Mouse (Mus musculus): ENCODE results near the gene Fez2. TPM values are rescaled to one million over a fixed set of nuclear protein-coding genes. Genes with fewer than 3 reads are reported as not detected.
A peak's percentile ranks its signal among the peaks of the same experiment; 100 is the strongest.

Fez2 gene
- 43.7 and 44.9 TPM in 2 replicates for polyA plus RNA-seq (2016; fragmentation: Nextera tagmentation; extraction: Ambion mirVana)

DNA sequence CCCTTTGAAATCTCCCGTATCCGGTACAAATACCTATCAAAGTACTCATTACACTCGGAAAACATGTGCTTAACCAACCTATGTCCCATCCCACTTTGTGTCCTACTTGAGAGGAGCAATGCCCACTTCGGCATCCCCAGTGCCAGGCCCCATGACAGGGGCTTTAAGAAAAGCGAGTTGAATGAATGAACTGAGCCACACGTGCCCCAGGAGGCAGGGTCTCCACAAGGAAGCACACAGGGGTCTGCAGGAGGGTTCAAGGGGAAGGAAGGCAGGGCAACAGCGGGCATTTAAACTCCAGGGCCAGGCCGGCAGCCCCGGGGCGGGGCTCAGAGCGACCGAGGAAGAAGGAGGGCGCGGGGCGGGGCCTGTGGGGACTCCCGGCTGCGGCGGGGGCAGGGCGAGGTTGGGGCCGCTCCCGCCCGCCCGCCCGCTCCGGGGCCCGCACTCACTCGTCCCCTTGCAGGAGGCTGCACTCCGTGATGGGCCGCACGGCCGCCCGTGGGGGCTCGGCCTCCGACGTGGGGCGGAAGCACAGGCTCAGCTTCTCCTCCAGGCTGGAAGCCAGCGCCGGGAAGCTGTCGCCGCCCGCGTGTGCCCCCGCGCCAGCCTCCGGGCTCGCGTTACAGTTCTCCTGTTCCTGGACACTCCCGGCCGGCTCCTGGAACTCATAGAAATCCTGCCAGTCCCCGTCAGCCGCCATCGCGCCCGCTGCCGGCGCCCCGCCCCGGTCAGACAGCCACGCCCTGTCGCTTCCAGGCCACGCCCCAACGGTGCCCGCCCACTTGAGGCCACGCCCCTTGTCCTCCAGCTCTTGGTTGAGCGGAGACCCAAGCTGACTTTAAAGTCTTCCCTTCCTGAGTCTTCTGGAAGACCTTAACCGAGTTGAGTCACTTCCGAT is at the start of gene Fez2:
Gene Fez2, minus strand, starts transcription at position 772 of the 901 bp plus-strand sequence.
- peak within 1 kb of the TSS; percentile 93 for H3K4me3 ChIP-seq
- under 1% methylated on average over 62 of the region's 67 CpGs for WGBS
- DNase-seq (ENCODE audit: low spot score): peak; percentile 96
- H3K27me3 ChIP-seq (ENCODE audit: insufficient read depth, poor library complexity, severe bottlenecking): 0 out of 2 replicates have a peak, but pooled peaks cover 6% of the 10 kb centered on the region
- H3K4me1 ChIP-seq: peaks cover 16% of the 10 kb centered on the region; the same call in 1 of the 2 replicates
- H3K36me3 ChIP-seq: 0 out of 2 replicates have a peak, but pooled peaks cover 2% of the 10 kb centered on the region
- H3K9me3 ChIP-seq: no peaks in the 10 kb centered on the region
- H3K27ac ChIP-seq: peak within 1 kb of the TSS; percentile 98

DNA sequence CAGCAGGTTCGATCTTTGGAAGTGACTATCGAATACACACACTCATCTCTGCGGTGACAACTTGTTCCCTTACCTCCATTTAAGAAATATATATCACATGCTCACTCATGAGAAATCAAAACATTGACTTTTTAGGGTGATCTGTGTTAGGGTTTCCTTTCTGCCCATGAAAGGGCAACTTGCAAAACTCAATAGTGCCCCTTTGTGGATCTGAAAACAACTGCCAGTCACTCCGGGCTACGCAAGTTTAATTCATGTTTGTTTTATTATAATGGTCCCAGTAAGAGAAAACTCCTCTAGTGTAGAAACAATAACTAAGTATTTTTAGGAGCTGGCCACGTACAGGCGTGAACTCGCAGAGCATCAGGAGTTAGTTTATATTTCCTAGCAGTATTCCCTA is 47.5 kb upstream of the Fez2 start:
- H3K4me3 ChIP-seq: no peak overlapping the region
- no peaks in the 10 kb centered on the region for H3K4me1 ChIP-seq
- no peak overlapping the region for H3K27ac ChIP-seq
- no peaks in the 10 kb centered on the region for H3K27me3 ChIP-seq (ENCODE audit: insufficient read depth, poor library complexity, severe bottlenecking)
- no peak for DNase-seq (ENCODE audit: low spot score)
- no peaks in the 10 kb centered on the region for H3K9me3 ChIP-seq
- 88% methylated on average over 8 of the region's 8 CpGs for WGBS
- no peaks in the 10 kb centered on the region for H3K36me3 ChIP-seq

DNA sequence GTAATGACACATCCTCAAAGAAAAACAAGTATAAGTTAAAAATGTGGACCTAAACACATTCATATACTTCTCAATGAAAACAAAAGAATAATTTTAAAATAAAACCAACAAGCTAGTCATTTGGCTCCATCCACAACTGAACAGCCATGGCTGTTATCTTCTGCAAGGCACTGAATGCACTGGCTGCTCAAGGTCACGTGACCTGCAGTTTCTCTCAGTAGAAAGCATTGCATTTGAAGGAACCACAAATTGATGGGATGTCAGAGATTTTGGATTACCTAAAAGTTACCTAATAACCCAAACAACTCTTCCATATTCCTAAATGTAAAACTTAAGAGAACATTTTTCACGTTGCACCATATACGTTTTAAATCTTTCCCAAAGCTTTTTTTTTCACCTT is 47.1 kb upstream of the Fez2 start:
- DNase-seq (ENCODE audit: low spot score): no peak
- no peak overlapping the region for H3K4me3 ChIP-seq
- no peaks in the 10 kb centered on the region for H3K27me3 ChIP-seq (ENCODE audit: insufficient read depth, poor library complexity, severe bottlenecking)
- H3K36me3 ChIP-seq: no peaks in the 10 kb centered on the region
- no peaks in the 10 kb centered on the region for H3K4me1 ChIP-seq
- no peaks in the 10 kb centered on the region for H3K9me3 ChIP-seq
- no peak overlapping the region for H3K27ac ChIP-seq
- WGBS: 83% methylated on average over 3 of the region's 3 CpGs

DNA sequence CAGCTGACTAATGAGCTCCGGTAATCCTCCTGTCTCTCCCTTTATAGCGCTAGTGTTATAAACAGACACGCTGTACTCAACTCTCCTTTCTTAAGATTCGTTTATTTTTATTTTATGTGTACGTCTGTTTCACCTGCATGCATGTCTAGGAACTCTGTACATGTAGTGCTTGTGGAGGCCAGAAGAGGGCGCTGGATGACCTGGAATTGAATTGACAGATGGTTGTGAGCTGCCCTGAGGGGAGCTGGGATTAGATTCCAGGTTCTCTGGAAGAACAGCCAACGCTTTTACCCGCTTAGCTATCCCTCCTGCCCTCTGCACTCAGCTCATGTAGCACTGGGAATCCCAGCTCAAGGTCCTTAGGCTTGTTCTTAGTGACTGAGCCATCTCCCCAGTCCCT is 42.2 kb upstream of the Fez2 start:
- 76% methylated on average over 8 of the region's 8 CpGs for WGBS
- no peak for DNase-seq (ENCODE audit: low spot score)
- no peaks in the 10 kb centered on the region for H3K36me3 ChIP-seq
- no peak overlapping the region for H3K4me3 ChIP-seq
- no peak overlapping the region for H3K27ac ChIP-seq
- H3K27me3 ChIP-seq (ENCODE audit: insufficient read depth, poor library complexity, severe bottlenecking): no peaks in the 10 kb centered on the region
- no peaks in the 10 kb centered on the region for H3K9me3 ChIP-seq
- no peaks in the 10 kb centered on the region for H3K4me1 ChIP-seq

DNA sequence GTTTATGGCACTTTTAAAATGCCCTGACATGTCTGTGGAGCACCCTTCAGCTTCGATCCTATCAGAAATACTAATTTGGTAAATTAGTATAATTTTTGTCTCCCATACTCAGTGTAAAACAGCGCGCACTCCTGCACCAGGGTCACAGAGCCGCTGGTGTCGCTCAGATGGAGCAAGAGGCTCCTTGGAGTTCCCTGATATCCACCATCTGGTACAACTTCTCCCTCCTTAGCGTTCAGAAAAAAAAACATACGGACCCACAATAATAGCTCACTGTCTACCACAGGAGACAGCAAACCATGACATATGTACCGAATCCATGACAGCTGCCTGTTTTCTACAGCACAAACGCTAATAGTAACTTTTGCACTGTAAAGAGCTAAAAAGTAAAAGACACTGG is 37.6 kb upstream of the Fez2 start:
- no peaks in the 10 kb centered on the region for H3K9me3 ChIP-seq
- H3K27ac ChIP-seq: no peak overlapping the region
- 84% methylated on average over 9 of the region's 9 CpGs for WGBS
- peaks cover 4% of the 10 kb centered on the region; the same call in 1 of the 2 replicates for H3K4me1 ChIP-seq
- H3K4me3 ChIP-seq: no peak overlapping the region
- no peak for DNase-seq (ENCODE audit: low spot score)
- no peaks in the 10 kb centered on the region for H3K36me3 ChIP-seq
- no peaks in the 10 kb centered on the region for H3K27me3 ChIP-seq (ENCODE audit: insufficient read depth, poor library complexity, severe bottlenecking)

DNA sequence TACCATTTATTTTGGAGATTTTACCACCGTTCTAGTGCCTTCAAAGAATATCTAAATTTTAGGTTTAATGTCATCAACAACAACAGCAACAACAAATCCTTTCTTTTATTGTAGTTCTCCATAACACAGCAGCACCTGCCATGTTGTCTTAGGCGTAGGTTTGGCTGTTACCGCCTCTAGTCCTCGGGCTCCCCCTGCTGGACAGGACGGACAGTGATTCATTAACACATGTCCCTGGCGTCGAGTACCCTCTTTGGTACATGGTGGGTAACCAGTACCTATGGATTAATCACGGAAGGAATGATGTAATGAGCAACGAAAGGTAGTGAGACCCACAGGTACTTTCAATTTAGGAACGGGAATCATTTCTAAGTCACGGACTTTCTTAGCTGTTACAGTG is 37.2 kb upstream of the Fez2 start:
- Histone ChIP-seq H3K27me3 (ENCODE audit: insufficient read depth, poor library complexity, severe bottlenecking) (no peaks in the 10 kb centered on the region), H3K4me3 (no peak overlapping the region), H3K36me3 (no peaks in the 10 kb centered on the region), H3K27ac (no peak overlapping the region), H3K4me1 (peaks cover 4% of the 10 kb centered on the region; the same call in 1 of the 2 replicates), H3K9me3 (no peaks in the 10 kb centered on the region)
- DNase-seq (ENCODE audit: low spot score): peak; percentile 83
- 35% methylated on average over 11 of the region's 11 CpGs for WGBS

DNA sequence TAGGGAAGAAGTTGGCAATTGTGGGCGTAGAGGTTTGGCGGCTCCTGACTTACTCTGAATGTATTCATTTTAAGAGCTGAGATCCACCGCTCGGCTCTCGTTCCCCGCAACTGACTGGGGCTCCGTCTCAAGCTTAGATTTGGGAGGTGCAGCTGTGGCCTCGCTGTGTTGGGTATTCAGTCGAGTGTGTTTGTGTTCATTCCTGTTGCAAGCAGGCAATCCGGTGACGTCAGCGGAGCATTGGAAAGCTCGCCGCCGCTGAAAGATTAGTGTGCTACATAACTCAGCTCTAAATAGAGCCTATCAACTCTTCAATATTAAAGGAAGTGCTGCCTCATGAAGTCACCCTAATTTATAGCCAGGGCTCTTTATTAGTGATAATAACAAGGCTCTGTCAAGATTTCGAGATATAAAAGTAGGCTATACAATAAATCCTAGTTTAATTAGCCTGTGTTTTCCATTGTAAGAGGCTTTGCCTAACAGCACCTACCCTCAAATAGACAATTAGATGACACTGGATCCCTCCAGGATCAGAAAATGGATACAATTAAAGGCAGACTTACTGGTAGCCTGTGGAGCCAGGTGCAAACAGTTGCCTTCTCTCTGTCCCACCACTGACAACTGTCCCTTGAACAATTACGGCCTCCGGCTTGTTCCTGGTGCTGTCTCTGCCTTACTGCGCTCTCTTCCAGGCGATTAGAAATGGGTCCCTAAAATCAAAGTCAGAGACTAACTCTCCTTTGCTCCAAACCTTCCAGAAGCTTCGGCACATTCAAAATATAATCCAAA is 36.4 kb upstream of the Fez2 start:
- DNase-seq (ENCODE audit: low spot score): no peak
- no peaks in the 10 kb centered on the region for H3K36me3 ChIP-seq
- 78% methylated on average over 21 of the region's 21 CpGs for WGBS

DNA sequence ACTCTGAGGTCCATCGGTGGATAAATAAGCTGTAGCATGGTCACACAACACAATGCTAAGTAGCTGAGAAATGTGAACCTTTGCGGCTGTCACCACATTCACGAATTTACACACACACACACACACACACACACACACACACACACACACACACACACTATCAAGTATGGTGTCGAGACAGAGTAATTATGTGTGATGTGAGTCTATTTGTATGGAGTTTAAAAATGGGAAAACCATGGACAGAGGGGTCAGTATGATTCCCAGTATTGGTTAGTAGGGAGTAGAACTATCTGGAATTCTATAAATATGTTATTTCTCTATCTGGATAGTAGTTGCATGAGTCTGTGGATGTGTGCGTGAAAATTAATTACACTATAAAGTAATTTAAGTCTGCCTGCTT is 35.6 kb upstream of the Fez2 start:
- Histone ChIP-seq H3K27me3 (ENCODE audit: insufficient read depth, poor library complexity, severe bottlenecking) (no peaks in the 10 kb centered on the region), H3K27ac (no peak overlapping the region), H3K36me3 (no peaks in the 10 kb centered on the region), H3K9me3 (no peaks in the 10 kb centered on the region), H3K4me3 (no peak overlapping the region), H3K4me1 (peaks cover 4% of the 10 kb centered on the region)
- 86% methylated on average over 5 of the region's 5 CpGs for WGBS
- DNase-seq (ENCODE audit: low spot score): no peak

More for the DNA sequence above, 36.4 kb upstream of the Fez2 start:
- Histone ChIP-seq H3K4me1 (peaks cover 4% of the 10 kb centered on the region), H3K4me3 (no peak overlapping the region), H3K27ac (no peak overlapping the region), H3K9me3 (no peaks in the 10 kb centered on the region), H3K27me3 (ENCODE audit: insufficient read depth, poor library complexity, severe bottlenecking) (no peaks in the 10 kb centered on the region)

DNA sequence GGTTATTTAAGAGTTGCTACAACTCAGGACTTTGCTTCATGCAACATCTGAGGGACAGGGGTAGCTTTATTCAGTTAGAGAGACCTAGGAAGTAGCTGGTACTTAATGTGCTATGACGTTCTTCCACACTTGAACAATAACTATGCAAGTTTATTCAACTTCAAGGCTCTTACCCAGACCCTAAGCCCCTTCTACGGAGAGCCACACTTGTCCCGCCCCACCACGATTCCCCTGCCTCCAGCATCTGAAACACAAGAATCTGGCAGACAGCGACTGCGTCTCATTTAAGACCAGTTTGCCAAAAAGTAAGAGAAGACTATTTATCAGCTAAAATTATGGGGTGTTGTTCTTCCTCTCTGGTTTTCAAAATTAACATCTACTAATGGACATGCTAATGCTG is 33.9 kb upstream of the Fez2 start:
- H3K36me3 ChIP-seq: no peaks in the 10 kb centered on the region
- DNase-seq (ENCODE audit: low spot score): no peak
- H3K4me3 ChIP-seq: no peak overlapping the region
- peaks cover 4% of the 10 kb centered on the region for H3K4me1 ChIP-seq
- H3K27ac ChIP-seq: no peak overlapping the region
- H3K27me3 ChIP-seq (ENCODE audit: insufficient read depth, poor library complexity, severe bottlenecking): no peaks in the 10 kb centered on the region
- WGBS: 85% methylated on average over 6 of the region's 6 CpGs
- no peaks in the 10 kb centered on the region for H3K9me3 ChIP-seq

DNA sequence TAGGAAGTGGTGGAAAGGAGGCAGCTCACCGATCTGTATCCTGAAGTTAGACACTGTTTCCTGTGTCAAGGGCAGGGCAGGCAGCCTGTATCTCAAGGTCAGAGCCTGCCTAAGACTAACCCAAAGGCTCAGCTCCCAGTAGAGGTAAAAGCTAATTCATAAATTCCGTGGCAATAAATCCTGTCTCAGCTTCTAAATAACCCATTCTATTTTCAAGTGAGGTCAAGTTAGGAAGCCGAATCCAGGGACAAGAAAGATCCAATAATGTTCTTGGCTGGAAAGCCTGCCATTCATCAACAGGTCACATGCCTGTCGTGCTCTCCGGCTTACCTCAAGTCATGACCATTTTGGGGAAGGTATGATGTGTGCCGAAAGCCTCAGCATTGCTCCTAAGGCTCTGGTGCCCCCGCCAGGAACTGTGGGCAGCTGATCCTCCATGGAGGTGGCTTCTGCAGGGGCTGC is 33.4 kb upstream of the Fez2 start:
- WGBS: 62% methylated on average over 7 of the region's 7 CpGs
- Histone ChIP-seq H3K36me3 (no peaks in the 10 kb centered on the region), H3K4me1 (peaks cover 4% of the 10 kb centered on the region), H3K9me3 (no peaks in the 10 kb centered on the region), H3K27ac (peak overlapping the region; percentile 56; the same call in 1 of the 2 replicates), H3K4me3 (no peak overlapping the region), H3K27me3 (ENCODE audit: insufficient read depth, poor library complexity, severe bottlenecking) (no peaks in the 10 kb centered on the region)
- DNase-seq (ENCODE audit: low spot score): no peak

DNA sequence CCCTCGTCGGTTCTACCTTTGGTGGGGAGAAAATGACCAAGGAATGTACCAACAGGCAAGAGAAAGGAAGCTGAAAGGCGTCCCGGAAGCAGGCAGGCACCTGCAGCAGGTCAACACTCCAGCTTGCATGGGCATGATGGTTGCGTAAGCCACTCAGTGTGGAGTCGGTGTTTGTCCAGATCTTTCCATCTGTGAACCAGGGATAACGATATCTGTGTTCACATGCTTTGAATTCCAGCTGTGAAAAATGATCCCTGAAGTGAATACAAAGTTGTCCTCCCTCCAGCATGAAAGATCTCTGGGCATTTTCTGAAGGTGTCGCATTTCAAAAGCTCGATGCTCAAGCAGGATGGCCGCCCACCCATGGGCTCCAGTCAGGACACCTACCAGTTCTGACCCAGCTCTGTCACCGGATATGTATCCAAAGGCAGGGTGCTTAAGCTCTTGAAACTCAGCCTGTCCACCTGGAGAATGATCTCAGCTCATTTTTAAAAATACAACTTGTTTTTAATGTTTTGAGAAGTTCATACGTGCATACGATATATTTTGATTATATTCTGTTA is 31.8 kb upstream of the Fez2 start:
- H3K36me3 ChIP-seq: no peaks in the 10 kb centered on the region
- no peaks in the 10 kb centered on the region for H3K27me3 ChIP-seq (ENCODE audit: insufficient read depth, poor library complexity, severe bottlenecking)
- 67% methylated on average over 13 of the region's 13 CpGs for WGBS
- peaks cover 4% of the 10 kb centered on the region for H3K4me1 ChIP-seq
- no peaks in the 10 kb centered on the region for H3K9me3 ChIP-seq
- no peak overlapping the region for H3K27ac ChIP-seq
- no peak for DNase-seq (ENCODE audit: low spot score)
- H3K4me3 ChIP-seq: no peak overlapping the region

DNA sequence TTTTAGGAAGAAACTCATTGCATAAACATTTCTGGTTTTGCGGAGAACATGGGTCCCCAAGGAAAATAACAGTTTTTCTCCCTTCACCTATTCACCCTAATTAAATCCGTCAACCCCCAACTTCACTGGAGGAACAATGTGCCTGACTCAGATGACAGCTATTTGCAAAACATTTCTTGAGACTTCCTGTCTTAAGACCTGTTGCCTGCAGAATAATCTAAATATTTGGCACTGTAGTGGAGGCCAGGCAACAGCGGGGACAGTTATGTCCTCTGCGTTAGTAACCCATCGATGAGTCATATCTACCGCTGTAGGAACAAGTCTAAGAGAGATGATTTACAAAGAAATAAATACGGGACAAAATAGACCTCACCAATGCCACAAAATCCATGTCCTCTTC is 26.9 kb upstream of the Fez2 start:
- Histone ChIP-seq H3K27me3 (ENCODE audit: insufficient read depth, poor library complexity, severe bottlenecking) (no peaks in the 10 kb centered on the region), H3K9me3 (no peaks in the 10 kb centered on the region), H3K4me3 (no peak overlapping the region), H3K27ac (no peak overlapping the region), H3K4me1 (no peaks in the 10 kb centered on the region; the same call in 1 of the 2 replicates), H3K36me3 (no peaks in the 10 kb centered on the region)
- DNase-seq (ENCODE audit: low spot score): no peak
- WGBS: 81% methylated on average over 7 of the region's 7 CpGs

DNA sequence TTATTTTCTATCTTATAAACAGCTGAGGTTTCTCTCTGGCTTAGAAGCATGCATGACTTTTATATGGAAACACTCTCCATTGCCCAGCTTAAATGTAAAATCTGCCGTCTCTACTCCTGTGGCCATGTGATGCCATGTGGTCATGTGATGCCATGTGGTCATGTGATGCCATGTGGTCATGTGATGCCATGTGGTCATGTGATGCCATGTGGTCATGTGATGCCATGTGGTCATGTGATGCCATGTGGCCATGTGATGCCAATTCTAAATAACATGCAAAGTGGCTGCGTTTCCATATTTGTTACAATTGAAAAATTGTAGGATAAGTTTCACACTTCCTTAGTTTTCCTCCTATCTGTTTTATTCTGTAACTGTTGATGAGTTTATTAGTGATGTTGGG is 22.8 kb upstream of the Fez2 start:
- DNase-seq (ENCODE audit: low spot score): no peak
- no peaks in the 10 kb centered on the region for H3K9me3 ChIP-seq

More for the DNA sequence above, 22.8 kb upstream of the Fez2 start:
- H3K27ac ChIP-seq: no peak overlapping the region
- no peaks in the 10 kb centered on the region for H3K36me3 ChIP-seq
- no peaks in the 10 kb centered on the region for H3K4me1 ChIP-seq
- H3K27me3 ChIP-seq (ENCODE audit: insufficient read depth, poor library complexity, severe bottlenecking): no peaks in the 10 kb centered on the region
- no peak overlapping the region for H3K4me3 ChIP-seq
- WGBS: 94% methylated on average over 2 of the region's 2 CpGs
